Mouse (Mus musculus): ENCODE measurements around the gene Ydjc. TPM values are rescaled to one million over a fixed set of nuclear protein-coding genes. Genes with fewer than 3 reads are reported as not detected.

Gene Ydjc
- 1 to 10 TPM; 2.4 to 6.4 TPM for total RNA-seq (2021)
- long read RNA-seq, experiment 1, partial matches to known transcripts = 0 of 2 reads
- long read RNA-seq, experiment 1, other reads (novel, unspliced or antisense) = 1 of 2 reads
- long read RNA-seq, experiment 2, transcript Ydjc-201 (5 exons, 1,297 nt) = major isoform, 20 of 28 reads
- long read RNA-seq, experiment 2, partial matches to known transcripts = 2 of 28 reads
- long read RNA-seq, experiment 2, other reads (novel, unspliced or antisense) = 6 of 28 reads

- no peak for DNase-seq (ENCODE audit: low spot score in 2 of 2)
Measured at GRCm38 (mm10) chr16:17144339-17144738, at the start of gene Ydjc. Ydjc (plus strand) TSS chr16:17144621.

- no peak for DNase-seq (ENCODE audit: low spot score in 2 of 2)
Measured at GRCm38 (mm10) chr16:17096938-17097337, 47.5 kb upstream of the Ydjc start.

GRCm38 (mm10) chr16:17102630-17103220 is 41.7 kb upstream of the Ydjc start:
- no peak for DNase-seq (ENCODE audit: low spot score in 2 of 2)

DNA sequence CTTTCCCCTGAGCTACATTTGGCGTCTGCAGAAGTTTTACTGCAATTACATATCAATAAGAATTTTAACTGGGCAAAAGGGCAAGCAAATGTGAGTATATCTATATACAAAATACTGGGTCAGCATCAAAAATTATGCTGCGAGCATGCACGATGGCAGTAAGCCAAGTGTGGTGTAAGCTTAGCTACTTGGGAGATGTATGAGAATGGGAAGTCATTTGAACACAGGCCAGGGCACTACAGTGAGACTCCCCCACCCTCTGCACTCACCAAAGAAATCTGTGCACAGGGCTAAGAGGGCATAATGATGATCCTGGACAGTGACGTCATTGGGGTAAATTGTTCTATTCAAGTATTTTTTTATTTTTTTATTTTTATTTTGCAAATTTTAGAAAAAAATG is 39.8 kb upstream of the Ydjc start:
- DNase-seq (ENCODE audit: low spot score in 2 of 2) = no peak

DNA sequence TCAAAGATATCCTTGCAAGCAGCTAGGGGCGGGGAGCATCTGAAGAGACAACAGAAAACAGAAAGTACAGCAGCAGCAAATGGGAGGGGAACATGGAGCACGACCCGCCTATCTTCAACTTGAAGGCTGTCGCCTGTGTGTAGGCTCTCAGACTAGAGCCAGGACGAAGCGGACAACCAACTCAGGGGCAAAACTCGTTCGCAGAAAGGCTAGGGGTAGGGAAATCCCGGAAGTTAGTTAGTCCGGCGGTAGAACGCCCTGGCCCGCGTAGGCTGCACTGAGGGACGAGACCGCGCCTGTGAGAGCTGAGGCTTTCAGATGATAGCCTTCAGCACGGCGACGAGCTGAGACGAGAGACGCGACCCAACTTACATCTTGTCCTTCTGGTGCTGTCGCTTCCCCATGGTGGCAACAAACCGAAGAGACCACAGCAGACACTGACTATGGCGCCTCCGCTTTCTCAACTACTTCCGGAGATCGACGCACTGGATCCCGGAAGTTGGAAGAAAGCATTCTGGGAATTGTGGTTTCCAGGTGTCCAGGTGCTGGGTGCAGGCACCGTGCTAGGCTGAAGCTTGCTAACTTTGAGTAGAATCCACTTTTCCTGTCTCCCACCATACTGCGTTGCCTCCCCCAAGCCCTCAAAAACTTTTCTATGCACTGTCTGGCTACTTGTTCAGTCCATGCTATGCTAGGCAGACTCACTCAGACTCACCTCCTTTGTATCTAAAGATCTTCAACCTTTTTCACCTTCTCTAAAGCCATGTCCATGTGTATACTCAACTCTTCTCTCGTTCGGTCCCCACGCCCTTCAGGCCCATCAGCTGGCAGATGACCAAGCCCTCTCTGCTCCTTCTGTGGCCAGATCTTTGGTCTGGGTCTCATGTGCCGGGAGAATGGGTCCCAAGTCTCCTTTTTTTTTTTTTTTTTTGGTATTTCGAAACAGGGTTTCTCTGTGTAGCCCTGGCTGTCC is 33.4 kb upstream of the Ydjc start, which contains the start of gene Ppil2:
Gene Ppil2, minus strand, starts transcription at position 487 of the 973 bp plus-strand sequence.
- peak; percentile 53 for DNase-seq (ENCODE audit: low spot score in 2 of 2)

- no peak for DNase-seq (ENCODE audit: low spot score in 2 of 2)
Measured at GRCm38 (mm10) chr16:17117309-17117799, 27.1 kb upstream of the Ydjc start.

GRCm38 (mm10) chr16:17121569-17121968 is 22.9 kb upstream of the Ydjc start:
- DNase-seq (ENCODE audit: low spot score in 2 of 2) = no peak

- no peak for DNase-seq (ENCODE audit: low spot score in 2 of 2)
Measured at GRCm38 (mm10) chr16:17124119-17124870, 20.1 kb upstream of the Ydjc start.

DNA sequence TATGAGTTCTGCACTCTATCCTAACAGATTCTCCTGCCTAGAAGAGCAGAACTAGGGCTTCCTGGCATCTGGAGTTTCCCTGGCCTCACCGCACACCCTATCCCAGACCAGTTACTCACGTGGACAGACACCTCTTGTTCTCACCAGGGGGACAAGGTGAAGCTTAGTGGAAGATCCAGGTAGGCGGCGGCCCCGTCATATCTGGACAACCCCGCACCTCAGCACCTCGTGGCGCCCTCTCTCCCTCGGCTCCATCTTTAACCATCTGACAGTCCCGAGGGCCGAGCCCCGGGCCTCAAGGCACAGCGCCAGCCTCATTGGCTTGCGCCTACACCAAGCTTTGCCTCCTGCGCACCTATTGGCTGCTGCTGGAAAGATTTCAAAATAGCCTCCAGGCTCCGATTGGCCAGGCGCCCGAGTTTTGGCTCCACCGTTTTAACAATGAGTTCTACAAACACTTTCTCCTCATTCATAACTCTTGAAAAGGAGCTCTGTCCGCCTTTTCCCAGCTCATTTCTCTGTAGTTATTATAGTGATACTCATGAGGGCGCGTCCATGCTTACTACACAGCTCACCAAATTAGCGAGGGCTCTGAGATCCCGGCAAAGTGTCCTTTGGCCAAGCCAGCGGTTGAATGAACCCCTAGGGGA is 19.4 kb upstream of the Ydjc start, which contains the start of gene 2610318N02Rik:
Gene 2610318N02Rik, minus strand, starts transcription at position 297 of the 650 bp plus-strand sequence.
- DNase-seq (ENCODE audit: low spot score in 2 of 2) = peak; percentile 62 to 67

DNA sequence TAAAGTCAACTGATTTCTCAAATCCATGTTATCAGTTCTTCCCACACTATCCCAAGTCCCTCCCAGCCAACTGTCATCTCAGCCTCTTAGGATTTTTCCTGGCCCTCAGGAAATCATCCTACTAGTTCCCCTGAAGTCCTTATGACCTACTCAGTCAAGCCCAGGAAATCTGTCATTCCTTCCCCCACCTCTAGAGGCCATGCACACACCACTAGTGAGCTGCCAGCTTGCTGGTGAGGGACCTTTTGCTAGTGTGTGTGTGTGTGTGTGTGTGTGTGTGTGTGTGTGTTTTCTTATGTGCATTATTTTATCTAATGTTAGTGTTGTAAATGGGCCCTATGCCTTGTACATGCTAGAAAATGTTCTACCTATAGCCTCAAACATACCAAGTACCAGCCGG is 17.1 kb upstream of the Ydjc start:
- no peak for DNase-seq (ENCODE audit: low spot score in 2 of 2)

- peak in 1 of 2 experiments; percentile 32 for DNase-seq (ENCODE audit: low spot score in 2 of 2)
Measured at GRCm38 (mm10) chr16:17131191-17132088, 13.0 kb upstream of the Ydjc start.

GRCm38 (mm10) chr16:17132089-17132905 is 12.1 kb upstream of the Ydjc start, which contains the start of gene Sdf2l1:
Sdf2l1 (minus strand) TSS chr16:17132383.
- DNase-seq (ENCODE audit: low spot score in 2 of 2) = peak; percentile 94 to 95

DNA sequence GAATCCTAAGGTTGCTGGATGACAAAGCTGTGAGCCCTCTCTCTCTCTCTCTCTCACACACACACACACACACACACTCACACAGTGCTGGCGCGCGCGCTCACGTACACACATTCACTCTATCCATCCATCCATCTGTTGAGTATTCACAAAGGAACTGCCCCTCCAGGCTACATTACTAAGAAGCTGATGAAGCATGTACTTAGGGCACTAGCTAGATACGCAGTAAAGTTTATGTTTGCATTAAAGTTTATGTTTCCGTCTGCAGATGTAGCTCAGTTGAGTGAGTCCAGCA is 11.6 kb upstream of the Ydjc start:
- no peak for DNase-seq (ENCODE audit: low spot score in 2 of 2)

DNA sequence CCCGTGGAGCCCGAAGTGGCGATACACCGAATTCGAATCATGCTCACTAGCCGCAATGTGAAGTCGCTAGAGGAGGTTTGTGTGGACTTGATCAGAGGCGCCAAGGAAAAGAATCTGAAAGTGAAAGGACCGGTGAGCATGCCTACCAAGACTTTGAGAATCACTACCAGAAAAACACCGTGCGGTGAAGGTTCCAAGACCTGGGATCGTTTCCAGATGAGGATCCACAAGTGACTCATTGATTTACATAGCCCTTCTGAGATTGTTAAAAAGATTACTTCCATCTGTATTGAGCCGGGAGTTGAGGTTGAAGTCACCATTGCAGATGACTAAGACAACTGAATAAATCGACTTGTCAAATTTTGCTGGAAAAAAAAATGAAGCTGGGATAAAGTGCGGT is 7.1 kb upstream of the Ydjc start:
- no peak for DNase-seq (ENCODE audit: low spot score in 2 of 2)

DNA sequence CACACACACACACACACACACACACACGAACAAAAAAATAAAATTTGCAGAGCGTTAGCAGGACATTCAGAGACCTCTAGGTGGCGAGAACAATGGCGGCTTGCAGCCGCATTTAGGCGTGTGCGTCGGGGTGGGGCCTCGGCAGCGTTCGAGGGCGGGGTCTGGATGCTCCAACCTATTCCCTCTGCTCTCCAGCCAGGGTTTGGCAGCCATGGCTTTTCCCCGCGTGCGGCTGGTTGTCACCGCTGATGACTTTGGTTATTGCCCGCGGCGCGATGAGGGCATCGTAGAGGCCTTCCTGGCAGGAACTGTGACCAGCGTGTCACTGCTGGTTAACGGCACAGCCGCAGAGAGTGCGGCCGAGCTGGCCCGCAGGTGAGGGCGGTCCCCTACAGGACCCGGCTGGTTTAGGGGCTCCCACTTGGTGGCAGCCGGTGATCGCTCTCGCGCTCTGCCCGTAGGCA is 2.4 kb downstream of the Ydjc start, which contains the start of gene Ccdc116:
Gene Ccdc116, minus strand, starts transcription at position 458 of the 464 bp plus-strand sequence.
- peak; percentile 66 to 75 for DNase-seq (ENCODE audit: low spot score in 2 of 2)

GRCm38 (mm10) chr16:17147391-17147929 is 3.0 kb downstream of the Ydjc start:
- no peak for DNase-seq (ENCODE audit: low spot score in 2 of 2)

- no peak for DNase-seq (ENCODE audit: low spot score in 2 of 2)
Measured at GRCm38 (mm10) chr16:17148084-17148483, 3.7 kb downstream of the Ydjc start.

Measured in adrenal gland, adult 18-20 months (tissue).